Mouse (Mus musculus): ENCODE measurements around the gene Bach2. TPM values are rescaled to one million over a fixed set of nuclear protein-coding genes. Genes with fewer than 3 reads are reported as not detected.

Bach2 gene
- polyA plus RNA-seq (2016; fragmentation: Nextera tagmentation; extraction: Ambion mirVana) = 7.7 and 10.0 TPM in 2 replicates

- peak; percentile 92 for DNase-seq (ENCODE audit: low spot score)
- H3K4me1 ChIP-seq = peaks cover 62% of the 10 kb centered on the region
- H3K27me3 ChIP-seq (ENCODE audit: low read depth, poor library complexity, severe bottlenecking) = peaks cover 52% of the 10 kb centered on the region
- H3K9me3 ChIP-seq (replicated peaks) = no peaks in the 10 kb centered on the region
- under 1% methylated on average over 68 of the region's 69 CpGs for WGBS
- peak within 1 kb of the TSS; percentile 98 for H3K27ac ChIP-seq (replicated peaks)
- H3K36me3 ChIP-seq = no peaks in the 10 kb centered on the region
- H3K4me3 ChIP-seq = peak within 1 kb of the TSS; percentile 93
Measured at GRCm38 (mm10) chr4:32238366-32238854, at the start of gene Bach2. Bach2 (plus strand) TSS chr4:32238804.

GRCm38 (mm10) chr4:32189416-32190036 is 49.1 kb upstream of the Bach2 start:
- Histone ChIP-seq H3K4me1 (peaks cover 10% of the 10 kb centered on the region), H3K9me3 (replicated peaks) (no peaks in the 10 kb centered on the region), H3K27ac (replicated peaks) (no peak overlapping the region), H3K36me3 (no peaks in the 10 kb centered on the region), H3K4me3 (no peak overlapping the region), H3K27me3 (ENCODE audit: low read depth, poor library complexity, severe bottlenecking) (peaks cover 9% of the 10 kb centered on the region)
- DNase-seq (ENCODE audit: low spot score) = no peak
- WGBS = 92% methylated on average over 4 of the region's 4 CpGs

- Histone ChIP-seq H3K4me3 (no peak overlapping the region), H3K27ac (replicated peaks) (no peak overlapping the region), H3K27me3 (ENCODE audit: low read depth, poor library complexity, severe bottlenecking) (peaks cover 9% of the 10 kb centered on the region), H3K36me3 (no peaks in the 10 kb centered on the region), H3K4me1 (peaks cover 11% of the 10 kb centered on the region), H3K9me3 (replicated peaks) (no peaks in the 10 kb centered on the region)
- DNase-seq (ENCODE audit: low spot score) = no peak
- WGBS = 85% methylated on average over 8 of the region's 8 CpGs
Measured at GRCm38 (mm10) chr4:32190506-32190905, 48.1 kb upstream of the Bach2 start.

GRCm38 (mm10) chr4:32195945-32196921 is 42.4 kb upstream of the Bach2 start:
- Histone ChIP-seq H3K4me3 (no peak overlapping the region), H3K27me3 (ENCODE audit: low read depth, poor library complexity, severe bottlenecking) (0 out of 2 replicates have a peak, but pooled peaks cover 8% of the 10 kb centered on the region), H3K27ac (replicated peaks) (no peak overlapping the region), H3K36me3 (no peaks in the 10 kb centered on the region), H3K4me1 (peaks cover 20% of the 10 kb centered on the region), H3K9me3 (replicated peaks) (no peaks in the 10 kb centered on the region)
- DNase-seq (ENCODE audit: low spot score) = peak; percentile 20
- 35% methylated on average over 9 of the region's 9 CpGs for WGBS

- no peaks in the 10 kb centered on the region for H3K36me3 ChIP-seq
- H3K9me3 ChIP-seq (replicated peaks) = no peaks in the 10 kb centered on the region
- H3K27ac ChIP-seq (replicated peaks) = no peak overlapping the region
- peaks cover 21% of the 10 kb centered on the region for H3K4me1 ChIP-seq
- WGBS = 92% methylated on average over 1 of the region's 1 CpGs
- 0 out of 2 replicates have a peak, but pooled peaks cover 8% of the 10 kb centered on the region for H3K27me3 ChIP-seq (ENCODE audit: low read depth, poor library complexity, severe bottlenecking)
- no peak overlapping the region for H3K4me3 ChIP-seq
- no peak for DNase-seq (ENCODE audit: low spot score)
Measured at GRCm38 (mm10) chr4:32198031-32198430, 40.6 kb upstream of the Bach2 start.

GRCm38 (mm10) chr4:32198589-32198988 is 40.0 kb upstream of the Bach2 start:
- no peak for DNase-seq (ENCODE audit: low spot score)
- no peaks in the 10 kb centered on the region for H3K36me3 ChIP-seq
- WGBS = 91% methylated on average over 7 of the region's 7 CpGs
- H3K4me3 ChIP-seq = no peak overlapping the region
- H3K27ac ChIP-seq (replicated peaks) = no peak overlapping the region
- H3K27me3 ChIP-seq (ENCODE audit: low read depth, poor library complexity, severe bottlenecking) = 0 out of 2 replicates have a peak, but pooled peaks cover 8% of the 10 kb centered on the region
- no peaks in the 10 kb centered on the region for H3K9me3 ChIP-seq (replicated peaks)
- H3K4me1 ChIP-seq = peaks cover 21% of the 10 kb centered on the region

- no peak overlapping the region for H3K27ac ChIP-seq (replicated peaks)
- no peaks in the 10 kb centered on the region for H3K36me3 ChIP-seq
- 0 out of 2 replicates have a peak, but pooled peaks cover 8% of the 10 kb centered on the region for H3K27me3 ChIP-seq (ENCODE audit: low read depth, poor library complexity, severe bottlenecking)
- H3K9me3 ChIP-seq (replicated peaks) = no peaks in the 10 kb centered on the region
- no peak for DNase-seq (ENCODE audit: low spot score)
- H3K4me1 ChIP-seq = peaks cover 21% of the 10 kb centered on the region
- 86% methylated on average over 7 of the region's 7 CpGs for WGBS
- H3K4me3 ChIP-seq = no peak overlapping the region
Measured at GRCm38 (mm10) chr4:32199156-32199555, 39.4 kb upstream of the Bach2 start.

- H3K27me3 ChIP-seq (ENCODE audit: low read depth, poor library complexity, severe bottlenecking) = 0 out of 2 replicates have a peak, but pooled peaks cover 8% of the 10 kb centered on the region
- no peaks in the 10 kb centered on the region for H3K9me3 ChIP-seq (replicated peaks)
- H3K36me3 ChIP-seq = no peaks in the 10 kb centered on the region
- peaks cover 14% of the 10 kb centered on the region for H3K4me1 ChIP-seq
- WGBS = 75% methylated on average over 8 of the region's 8 CpGs
- H3K27ac ChIP-seq (replicated peaks) = no peak overlapping the region
- no peak for DNase-seq (ENCODE audit: low spot score)
- no peak overlapping the region for H3K4me3 ChIP-seq
Measured at GRCm38 (mm10) chr4:32201114-32201513, 37.5 kb upstream of the Bach2 start.

- WGBS = 98% methylated on average over 5 of the region's 5 CpGs
- DNase-seq (ENCODE audit: low spot score) = no peak
- Histone ChIP-seq H3K4me1 (0 out of 2 replicates have a peak, but pooled peaks cover 2% of the 10 kb centered on the region), H3K27me3 (ENCODE audit: low read depth, poor library complexity, severe bottlenecking) (0 out of 2 replicates have a peak, but pooled peaks cover 8% of the 10 kb centered on the region), H3K27ac (replicated peaks) (no peak overlapping the region), H3K36me3 (no peaks in the 10 kb centered on the region), H3K4me3 (no peak overlapping the region), H3K9me3 (replicated peaks) (no peaks in the 10 kb centered on the region)
Measured at GRCm38 (mm10) chr4:32202362-32202761, 36.2 kb upstream of the Bach2 start.

GRCm38 (mm10) chr4:32204819-32205218 is 33.8 kb upstream of the Bach2 start:
- 86% methylated on average over 4 of the region's 4 CpGs for WGBS
- H3K27ac ChIP-seq (replicated peaks) = no peak overlapping the region

GRCm38 (mm10) chr4:32205825-32206224 is 32.8 kb upstream of the Bach2 start:
- H3K27ac ChIP-seq (replicated peaks) = no peak overlapping the region

More at GRCm38 (mm10) chr4:32204819-32205218, 33.8 kb upstream of the Bach2 start:
- Histone ChIP-seq H3K4me1 (0 out of 2 replicates have a peak, but pooled peaks cover 2% of the 10 kb centered on the region), H3K9me3 (replicated peaks) (no peaks in the 10 kb centered on the region), H3K36me3 (no peaks in the 10 kb centered on the region), H3K4me3 (no peak overlapping the region), H3K27me3 (ENCODE audit: low read depth, poor library complexity, severe bottlenecking) (no peaks in the 10 kb centered on the region)
- no peak for DNase-seq (ENCODE audit: low spot score)

GRCm38 (mm10) chr4:32209995-32210394 is 28.6 kb upstream of the Bach2 start:
- Histone ChIP-seq H3K27ac (replicated peaks) (no peak overlapping the region), H3K4me1 (no peaks in the 10 kb centered on the region)
- 90% methylated on average over 2 of the region's 2 CpGs for WGBS

More at GRCm38 (mm10) chr4:32205825-32206224, 32.8 kb upstream of the Bach2 start:
- H3K27me3 ChIP-seq (ENCODE audit: low read depth, poor library complexity, severe bottlenecking) = no peaks in the 10 kb centered on the region
- no peak overlapping the region for H3K4me3 ChIP-seq
- no peak for DNase-seq (ENCODE audit: low spot score)
- no peaks in the 10 kb centered on the region for H3K9me3 ChIP-seq (replicated peaks)
- H3K4me1 ChIP-seq = 0 out of 2 replicates have a peak, but pooled peaks cover 2% of the 10 kb centered on the region
- no peaks in the 10 kb centered on the region for H3K36me3 ChIP-seq
- WGBS = 81% methylated on average over 2 of the region's 2 CpGs

More at GRCm38 (mm10) chr4:32209995-32210394, 28.6 kb upstream of the Bach2 start:
- Histone ChIP-seq H3K27me3 (ENCODE audit: low read depth, poor library complexity, severe bottlenecking) (no peaks in the 10 kb centered on the region), H3K4me3 (no peak overlapping the region), H3K9me3 (replicated peaks) (no peaks in the 10 kb centered on the region), H3K36me3 (no peaks in the 10 kb centered on the region)
- no peak for DNase-seq (ENCODE audit: low spot score)

Data from midbrain, embryonic 10.5 days (tissue).